Mouse (Mus musculus) kidney, adult 2 months (tissue): ENCODE results near the gene Gm128. TPM values are rescaled to one million over a fixed set of nuclear protein-coding genes. Genes with fewer than 3 reads are reported as not detected.

ENCODE experiments used
- DNase-seq: peaks from one replicate; pipeline ENCODE4 v3.0.0; 2021
- H3K27ac ChIP-seq: fragments of 200-500 bp; 2 replicates; pipeline ENCODE4 v1.5.1; 2012; ENCODE audit warnings: low read depth, low read length, control low read depth, inconsistent platforms; ENCODE audit not compliant: insufficient read depth
- H3K27me3 ChIP-seq: fragments of 200-500 bp; replicated peaks from 2 replicates; pipeline ENCODE4 v1.6.1; 2012; ENCODE audit warnings: mild to moderate bottlenecking, moderate library complexity, low read length, inconsistent platforms; ENCODE audit not compliant: control insufficient read depth, insufficient read depth
- H3K36me3 ChIP-seq: fragments of 200-500 bp; 2 replicates; pipeline ENCODE4 v1.6.1; 2012; ENCODE audit warnings: mild to moderate bottlenecking, moderate library complexity, low read length, inconsistent platforms; ENCODE audit not compliant: control insufficient read depth, insufficient read depth
- H3K4me1 ChIP-seq: fragments of 200-500 bp; 2 replicates; pipeline ENCODE4 v1.6.1; 2011; ENCODE audit warnings: low read length; ENCODE audit not compliant: control insufficient read depth, insufficient read depth
- H3K4me3 ChIP-seq: fragments of 200-500 bp; 2 replicates; pipeline ENCODE4 v1.5.1; 2011; ENCODE audit warnings: mild to moderate bottlenecking, low read depth, low read length, control low read depth; ENCODE audit not compliant: insufficient read depth
- CTCF ChIP-seq: fragments of 200-500 bp; conservative IDR thresholded peaks from 2 replicates; pipeline ENCODE4 v1.5.1; 2011; ENCODE audit warnings: low read depth, mild to moderate bottlenecking, control low read depth, low read length, moderate library complexity, mixed read lengths; ENCODE audit not compliant: insufficient read depth, insufficient read length
- POLR2A ChIP-seq: fragments of 200-500 bp; IDR thresholded peaks from one replicate; pipeline ENCODE4 v1.6.1; 2011; ENCODE audit warnings: low read depth, low read length, control low read depth
- WGBS: fragments of 180-500 bp; shearing (Covaris S2); methylation state at CpG from one replicate; pipeline ENCODE4 v1.1.7; 2018; 5-methylcytosine and 5-hydroxymethylcytosine counted together
- polyA plus RNA-seq: library from polyadenylated mRNA; depleted of rRNA; stranded (reverse); fragments of >200 nt; gene quantifications from 2 replicates; pipeline ENCODE4 v1.2.3, GENCODE M21; 2012

Gene Gm128
- polyA plus RNA-seq, 1 experiment, result 5.9 TPM

DNA sequence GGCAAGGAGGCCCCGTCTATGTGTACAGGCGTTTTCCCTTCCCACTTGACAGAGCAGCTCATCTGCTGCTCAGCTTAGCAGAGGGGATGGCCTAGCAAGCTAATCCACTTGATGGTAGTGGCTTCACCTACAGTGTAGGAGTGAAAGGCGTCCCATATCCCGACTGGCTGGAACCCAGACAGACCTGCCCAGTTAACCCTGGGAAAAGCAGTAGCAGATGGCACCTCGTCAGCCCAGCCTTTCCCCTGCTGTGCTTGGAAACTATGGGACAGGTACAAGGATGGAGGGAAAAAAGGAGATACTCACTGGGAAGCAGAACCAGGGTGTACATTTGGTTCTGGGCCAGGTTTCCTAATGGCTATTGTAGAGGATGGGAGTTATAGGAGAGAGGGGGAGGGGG is 9.0 kb upstream of the Gm128 start:
- WGBS, result 77% methylated on average over 5 of the region's 5 CpGs
- Histone ChIP-seq H3K36me3 (no peaks in the 10 kb centered on the region; the same call in 1 of the 2 replicates), H3K27ac (no peak overlapping the region), H3K4me3 (no peak overlapping the region), H3K27me3 (no peaks in the 10 kb centered on the region), H3K4me1 (no peaks in the 10 kb centered on the region)
- TF ChIP-seq CTCF, result no peak
- TF ChIP-seq POLR2A, result no peak
- no peak for DNase-seq

DNA sequence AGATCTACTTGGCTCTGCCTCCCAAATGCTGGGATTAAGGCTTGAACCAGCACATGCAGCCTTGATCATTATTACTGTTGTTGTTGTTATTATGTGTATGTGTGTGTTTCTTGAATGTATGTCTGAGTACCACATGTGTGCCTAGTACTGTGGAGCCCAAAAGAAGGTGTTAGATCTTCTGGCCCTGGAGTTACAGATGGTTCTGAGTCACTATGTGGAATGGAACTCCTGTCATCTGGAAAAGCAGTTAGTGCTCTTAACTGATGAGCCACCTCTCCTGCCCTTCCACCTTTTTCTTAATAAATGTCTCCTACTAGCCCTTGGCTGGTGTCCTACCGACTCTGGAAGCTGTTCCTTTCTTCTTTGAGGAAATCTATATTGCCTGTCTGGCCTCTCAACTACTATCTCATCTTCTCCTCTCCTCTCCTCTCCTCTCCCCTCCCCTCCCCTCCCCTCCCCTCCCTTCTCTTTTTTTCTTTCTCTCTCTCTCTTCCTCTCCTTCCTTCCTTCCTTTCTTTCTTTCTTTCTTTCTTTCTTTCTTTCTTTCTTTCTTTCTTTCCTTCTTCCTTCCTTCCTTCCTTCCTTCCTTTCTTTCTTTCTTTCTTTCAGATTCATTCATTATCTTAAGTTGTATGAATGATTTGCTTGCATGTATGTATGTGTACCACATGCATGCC is 6.4 kb upstream of the Gm128 start:
- Histone ChIP-seq H3K4me3 (no peak overlapping the region), H3K36me3 (no peaks in the 10 kb centered on the region), H3K4me1 (no peaks in the 10 kb centered on the region), H3K27me3 (no peaks in the 10 kb centered on the region), H3K27ac (no peak overlapping the region)
- DNase-seq, result no peak
- TF ChIP-seq CTCF, result no peak
- TF ChIP-seq POLR2A, result no peak
- 61% methylated on average over 1 of the region's 1 CpGs for WGBS

DNA sequence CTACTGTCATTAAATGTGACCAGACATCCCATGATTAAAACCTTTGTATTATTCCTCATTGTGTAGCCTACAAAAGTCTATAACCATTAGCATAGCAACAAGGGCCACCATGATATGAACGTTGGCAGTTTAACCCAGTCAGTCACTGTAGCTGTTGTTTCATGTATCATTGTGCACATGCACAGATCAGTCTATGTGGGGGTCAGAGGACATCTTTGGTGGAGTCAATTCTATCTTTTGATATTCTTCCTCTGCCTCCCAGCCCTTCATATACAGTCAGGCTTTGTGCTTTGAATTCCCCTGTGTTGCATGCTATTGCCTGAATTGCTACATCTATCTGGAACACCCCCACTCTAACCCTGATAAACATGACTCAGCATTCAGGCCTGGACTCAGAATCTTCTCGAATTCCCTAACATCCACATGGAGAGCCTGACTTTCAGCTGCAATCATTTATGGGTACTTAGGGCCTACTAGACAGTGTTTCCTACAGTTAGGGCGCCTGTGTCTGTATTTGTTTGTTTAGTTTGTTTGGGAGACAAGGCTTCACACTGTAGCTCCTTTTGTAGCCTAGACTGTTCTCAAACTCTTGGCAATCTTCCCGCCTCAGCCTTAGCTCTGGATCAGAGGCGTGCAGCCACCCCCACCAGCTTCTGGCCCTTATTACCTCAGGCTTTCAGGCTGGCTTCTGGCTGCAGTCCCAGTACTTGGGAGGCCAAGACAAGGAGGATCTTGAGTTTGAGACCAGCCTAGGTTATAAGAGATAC is 5.2 kb upstream of the Gm128 start:
- Histone ChIP-seq H3K36me3 (no peaks in the 10 kb centered on the region), H3K27me3 (no peaks in the 10 kb centered on the region), H3K4me1 (no peaks in the 10 kb centered on the region), H3K4me3 (no peak overlapping the region), H3K27ac (no peak overlapping the region)
- TF ChIP-seq POLR2A (no peak), CTCF (no peak)
- WGBS, result 68% methylated on average over 5 of the region's 5 CpGs
- DNase-seq, result peak; percentile 73

DNA sequence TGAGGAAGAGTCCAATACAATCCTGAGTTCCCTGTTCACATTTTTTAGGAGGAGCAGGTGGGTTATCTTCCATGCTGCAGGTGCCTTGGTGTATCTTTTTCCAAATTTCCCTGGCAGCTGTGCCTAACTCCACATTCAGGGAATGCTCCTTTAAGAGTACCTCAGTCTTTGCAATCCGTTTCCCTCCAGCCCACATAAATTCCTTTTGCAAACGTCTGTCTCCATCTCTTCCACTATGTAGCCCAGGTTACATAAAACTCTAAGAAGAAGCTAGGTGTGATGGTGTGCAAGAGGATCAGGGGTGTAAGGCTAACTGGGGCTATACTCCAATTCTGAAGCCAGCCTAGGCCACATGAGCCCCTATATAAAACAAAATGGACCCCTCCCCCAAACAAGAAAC is 1.7 kb upstream of the Gm128 start:
- WGBS, result 77% methylated on average over 2 of the region's 2 CpGs
- TF ChIP-seq CTCF (no peak), POLR2A (no peak)
- no peak for DNase-seq
- peaks cover 2% of the 10 kb centered on the region; the same call in 1 of the 2 replicates for H3K4me1 ChIP-seq
- H3K27me3 ChIP-seq, result no peaks in the 10 kb centered on the region
- no peak overlapping the region for H3K4me3 ChIP-seq
- H3K36me3 ChIP-seq, result no peaks in the 10 kb centered on the region
- no peak overlapping the region for H3K27ac ChIP-seq

DNA sequence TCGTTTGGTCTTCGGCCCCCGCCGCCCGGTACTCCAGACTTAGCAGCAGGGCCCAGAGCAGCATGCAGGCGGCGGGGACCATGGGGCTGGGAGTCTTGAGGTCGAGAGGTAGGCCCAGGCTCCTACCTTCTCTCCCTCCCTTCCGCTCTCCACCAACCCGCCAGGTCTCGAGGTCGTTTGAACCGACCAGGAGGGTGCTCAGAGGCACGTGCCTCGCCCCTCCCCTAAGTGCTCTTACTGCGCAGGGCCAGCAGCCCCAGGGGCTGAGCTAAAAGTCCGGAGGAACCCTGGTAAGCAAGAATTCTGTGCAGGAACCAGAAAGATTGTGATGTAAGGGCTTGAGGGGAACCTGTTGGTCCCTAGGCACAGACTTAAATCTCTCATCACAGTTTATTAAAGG is 498 bp downstream of the Gm128 start:
- peaks cover 2% of the 10 kb centered on the region; the same call in 1 of the 2 replicates for H3K4me1 ChIP-seq
- 38% methylated on average over 17 of the region's 17 CpGs for WGBS
- no peak overlapping the region for H3K27ac ChIP-seq
- no peaks in the 10 kb centered on the region for H3K27me3 ChIP-seq
- no peak for DNase-seq
- H3K36me3 ChIP-seq, result no peaks in the 10 kb centered on the region; the same call in 1 of the 2 replicates
- no peak for TF ChIP-seq CTCF
- no peak for TF ChIP-seq POLR2A
- no peak overlapping the region for H3K4me3 ChIP-seq

DNA sequence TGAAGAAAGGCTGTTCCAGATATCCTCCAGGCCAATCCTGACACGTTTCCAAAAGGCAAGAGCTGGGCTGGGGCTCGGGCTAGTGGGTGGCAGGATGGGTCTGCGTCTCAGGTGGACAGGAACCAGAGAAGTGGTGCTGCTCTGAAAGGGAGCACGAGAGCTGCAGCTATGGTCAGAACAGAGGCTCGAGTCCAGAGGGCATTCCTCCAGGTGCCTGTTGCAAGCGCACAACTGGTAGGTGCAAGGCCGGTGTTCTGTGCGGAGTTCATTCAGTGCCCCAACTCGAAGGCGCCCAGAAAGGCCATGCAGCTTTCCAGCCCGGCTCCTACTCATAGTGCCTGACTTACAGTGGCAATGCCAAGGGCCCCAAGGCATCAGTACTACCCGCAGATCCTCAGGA is 1.4 kb downstream of the Gm128 start:
- Histone ChIP-seq H3K4me1 (peaks cover 2% of the 10 kb centered on the region; the same call in 1 of the 2 replicates), H3K27ac (no peak overlapping the region), H3K27me3 (no peaks in the 10 kb centered on the region), H3K4me3 (no peak overlapping the region), H3K36me3 (peaks cover 3% of the 10 kb centered on the region)
- WGBS, result 72% methylated on average over 12 of the region's 12 CpGs
- DNase-seq, result peak; percentile 50
- no peak for TF ChIP-seq CTCF
- peak; percentile 18 for TF ChIP-seq POLR2A

DNA sequence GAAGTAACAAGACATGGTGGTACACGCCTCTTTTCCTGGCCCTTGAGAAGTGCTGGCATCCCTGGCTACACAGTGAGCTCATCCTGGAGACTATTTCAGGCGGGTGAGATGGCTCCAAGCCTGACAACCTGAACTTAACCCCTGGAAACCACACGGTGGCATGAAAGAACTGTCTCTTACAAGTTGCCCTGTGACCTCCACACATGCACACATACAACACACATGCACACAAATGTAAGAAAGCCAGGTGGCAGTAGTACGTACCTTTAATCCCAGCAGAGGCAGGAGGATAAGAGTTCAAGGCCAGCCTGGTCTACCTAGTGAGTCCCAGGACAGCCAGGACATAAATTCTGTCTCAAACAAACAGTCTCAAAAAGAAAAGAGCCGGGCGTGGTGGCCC is 2.4 kb downstream of the Gm128 start:
- Histone ChIP-seq H3K36me3 (peaks cover 3% of the 10 kb centered on the region), H3K4me1 (peaks cover 2% of the 10 kb centered on the region; the same call in 1 of the 2 replicates), H3K27ac (no peak overlapping the region), H3K4me3 (no peak overlapping the region), H3K27me3 (no peaks in the 10 kb centered on the region)
- 82% methylated on average over 6 of the region's 6 CpGs for WGBS
- no peak for DNase-seq
- TF ChIP-seq POLR2A, result no peak
- TF ChIP-seq CTCF, result no peak
